10 mouse cellular contexts compared by ENCODE assay signal in the genomic region with DNA sequence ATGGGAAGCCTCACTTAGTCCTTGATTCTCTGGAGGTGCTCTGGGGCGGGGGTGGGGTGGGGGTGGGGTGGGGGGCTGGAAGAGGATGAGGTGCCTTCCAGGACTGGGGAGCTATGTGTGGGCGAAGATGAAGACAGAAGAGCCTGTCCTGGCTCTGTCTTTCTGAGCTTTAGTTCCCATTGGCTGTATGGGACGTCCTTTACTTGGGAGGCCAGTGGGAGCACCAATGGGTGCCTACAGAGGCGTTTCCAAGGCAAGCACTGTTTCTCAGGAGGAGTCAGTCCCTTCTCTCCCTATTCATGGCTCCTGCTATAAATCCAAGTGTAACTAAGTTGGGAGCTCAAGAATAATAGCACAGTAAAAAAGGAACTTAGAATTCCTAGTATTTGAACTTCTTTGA.
A peak's percentile ranks its signal among the peaks of the same experiment; 100 is the strongest.
DNase-seq lines count a peak whose midpoint lies in the region; TF ChIP-seq lines count a peak whose summit lies in the region.
"Had no signal": no experiment of that assay in that cellular context is flagged by ENCODE, and none has a peak within 500 bp of the region (broad histone marks: within the 10 kb centered on the region; RNA-seq: fewer than 3 reads in every experiment).

No protein-coding gene starts in this region.

- no peaks in the 10 kb centered on the region for H3K79me2 ChIP-seq in heart, adult 2 months (replicated peaks; ENCODE audit: control insufficient read depth, insufficient read depth, low read length)

- peak; percentile 79 for DNase-seq in heart, adult 11 months
- DNase-seq in heart, adult 2 months, result no peak
- DNase-seq in urinary bladder, postnatal 14 days (ENCODE audit: low spot score), result peak; percentile 22
- no peak for DNase-seq in urinary bladder, postnatal 36 days (ENCODE audit: low spot score in 2 of 2)
- peak; percentile 8 for DNase-seq in kidney, adult 9 months
- peak; percentile 60 for DNase-seq in testis, postnatal 14 days (ENCODE audit: low spot score)
- DNase-seq in urinary bladder, adult 18-20 months (ENCODE audit: low spot score in 2 of 2), result no peak
- DNase-seq in gastrocnemius, adult 18-20 months (ENCODE audit: low spot score), result no peak
- DNase-seq: thymus, postnatal 4 days had no signal

- no peak for TF ChIP-seq EP300 in heart, adult 2 months (IDR thresholded peaks at IDR 0.05; ENCODE audit: insufficient read depth, low read depth, low read length)

- no peaks in the 10 kb centered on the region for H3K27me3 ChIP-seq in heart, adult 2 months (ENCODE audit: control insufficient read depth, insufficient read depth, low read length)
- H3K27me3 ChIP-seq: embryonic facial prominence, embryonic 13.5 days had no signal

- H3K4me3 ChIP-seq in heart, adult 2 months, result no peak overlapping the region
- H3K4me3 ChIP-seq: embryonic facial prominence, embryonic 13.5 days had no signal

- intact Hi-C loops in heart, adult 2 months (cut with DNase I), result no loop called here

- TF ChIP-seq CTCF in heart, adult 2 months (IDR thresholded peaks at IDR 0.05), result no peak

- no peaks in the 10 kb centered on the region for H3K4me1 ChIP-seq in heart, adult 2 months (ENCODE audit: control insufficient read depth, insufficient read depth, low read length)
- H3K4me1 ChIP-seq: embryonic facial prominence, embryonic 13.5 days had no signal

- no peak for TF ChIP-seq POLR2A in heart, adult 2 months (IDR thresholded peaks at IDR 0.05; ENCODE audit: insufficient read depth, low read depth, low read length)

- H3K27ac ChIP-seq in heart, adult 2 months, result no peak overlapping the region
- H3K27ac ChIP-seq: embryonic facial prominence, embryonic 13.5 days had no signal

- 82% methylated on average over 4 of the region's 4 CpGs for WGBS in heart, adult 2 months

- no peak overlapping the region for H3K9ac ChIP-seq in heart, adult 2 months (ENCODE audit: low read depth, low read length)
- H3K9ac ChIP-seq: embryonic facial prominence, embryonic 13.5 days had no signal

- no peaks in the 10 kb centered on the region for H3K36me3 ChIP-seq in heart, adult 2 months (ENCODE audit: control insufficient read depth, insufficient read depth, low read length)
- H3K36me3 ChIP-seq: embryonic facial prominence, embryonic 13.5 days had no signal

Comparison
In these comparisons a context has a peak if more than half of its experiments do, and no peak if none do; other contexts are left out.
1. DNase-seq: peak in heart, adult 11 months (single experiment), urinary bladder, postnatal 14 days (single experiment), kidney, adult 9 months (single experiment) and testis, postnatal 14 days (single experiment); none in heart, adult 2 months (0 of 2), urinary bladder, postnatal 36 days (0 of 2), urinary bladder, adult 18-20 months (0 of 2) and gastrocnemius, adult 18-20 months (single experiment).